Mouse (Mus musculus): ENCODE measurements around the gene Olfr1360. TPM values are rescaled to one million over a fixed set of nuclear protein-coding genes. Genes with fewer than 3 reads are reported as not detected.
A peak's percentile ranks its signal among the peaks of the same experiment; 100 is the strongest.
"Not testable (repeated sequence)": the region's sequence is repeated elsewhere in the genome, so short reads cannot be mapped to it uniquely, and the experiment has no call there.

The Olfr1360 gene
- total RNA-seq (2021) = not detected

GRCm38 (mm10) chr13:21677305-21677704 is at the start of gene Olfr1360:
Gene Olfr1360 (minus strand): TSS chr13:21677405.
- DNase-seq (ENCODE audit: low spot score) = no peak
- intact Hi-C loops (cut with DNase I) = no loop called here

DNA sequence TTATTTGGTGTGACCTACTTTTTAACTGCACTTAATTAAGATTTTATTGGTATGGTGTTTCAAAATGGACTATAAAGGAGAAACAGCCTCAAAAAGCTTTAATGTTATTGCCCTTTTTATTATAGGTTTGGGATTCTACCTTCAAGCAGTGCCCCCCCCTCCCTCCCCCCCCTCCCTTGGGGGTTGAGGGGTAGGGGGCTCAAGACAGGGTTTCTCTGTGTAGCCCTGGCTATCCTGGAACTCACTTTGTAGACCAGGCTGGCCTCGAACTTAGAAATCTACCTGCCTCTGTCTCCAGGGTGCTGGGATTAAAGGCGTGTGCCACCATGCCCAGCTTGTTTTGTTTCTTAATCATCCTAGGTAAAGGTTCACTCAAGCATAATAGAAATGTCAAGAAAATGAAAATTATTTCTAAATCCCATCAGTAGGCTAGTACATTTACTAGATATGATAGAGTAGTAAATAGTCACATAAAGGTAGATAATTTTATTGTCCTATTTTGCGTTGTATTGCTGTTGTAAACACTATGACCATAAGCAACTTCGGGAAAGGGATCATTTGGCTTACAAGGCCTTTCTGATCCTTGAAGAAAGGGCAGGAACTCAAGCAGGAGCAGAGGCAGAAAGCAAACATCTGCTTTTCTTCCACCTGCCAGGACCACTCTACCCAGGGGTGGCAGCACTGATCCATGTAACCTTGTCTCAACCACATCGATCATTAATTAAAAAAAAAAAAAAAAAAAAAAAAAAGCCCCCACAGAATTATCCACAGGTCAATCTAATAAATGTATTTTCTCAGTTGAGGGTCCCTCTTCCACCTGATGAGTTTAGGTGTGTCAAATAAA is 46.0 kb upstream of the Olfr1360 start:
- no peak for DNase-seq (ENCODE audit: low spot score)
- intact Hi-C loops (cut with DNase I) = no loop called here

DNA sequence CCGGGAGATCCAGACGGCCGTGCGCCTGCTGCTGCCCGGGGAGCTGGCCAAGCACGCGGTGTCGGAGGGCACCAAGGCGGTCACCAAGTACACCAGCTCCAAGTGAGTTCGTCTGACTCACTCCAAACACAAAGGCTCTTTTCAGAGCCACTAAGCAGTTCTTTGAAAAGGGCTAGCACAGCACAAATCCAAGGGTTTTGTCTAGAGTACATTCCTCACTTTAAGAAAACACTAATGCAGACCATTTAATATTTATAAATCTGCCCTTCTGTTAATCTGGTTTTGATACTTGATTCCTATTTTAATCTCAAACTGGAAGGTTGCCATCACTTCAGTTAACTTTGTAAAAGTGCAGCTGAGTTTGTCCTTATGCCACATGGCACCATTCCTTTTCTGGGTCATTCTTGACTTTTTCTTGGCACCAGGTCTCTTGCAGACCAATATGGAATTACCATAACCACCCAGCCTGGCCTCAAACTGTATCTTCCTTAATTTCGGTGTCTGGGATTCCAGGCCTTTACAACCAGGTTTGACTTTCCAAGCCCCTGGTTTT is 45.2 kb upstream of the Olfr1360 start:
- no peak for DNase-seq (ENCODE audit: low spot score)
- intact Hi-C loops (cut with DNase I) = no loop called here

GRCm38 (mm10) chr13:21721757-21722372 is 44.7 kb upstream of the Olfr1360 start, which contains the start of gene Hist1h2bm:
Gene Hist1h2bm (plus strand): TSS chr13:21722044.
- intact Hi-C loops (cut with DNase I) = not testable (repeated sequence)

GRCm38 (mm10) chr13:21721107-21721756 is 44.0 kb upstream of the Olfr1360 start:
- DNase-seq (ENCODE audit: low spot score); intact Hi-C loops (cut with DNase I): not testable (repeated sequence)

More at GRCm38 (mm10) chr13:21721757-21722372, 44.7 kb upstream of the Olfr1360 start, which contains the start of gene Hist1h2bm:
- DNase-seq (ENCODE audit: low spot score) = peak; percentile 30

DNA sequence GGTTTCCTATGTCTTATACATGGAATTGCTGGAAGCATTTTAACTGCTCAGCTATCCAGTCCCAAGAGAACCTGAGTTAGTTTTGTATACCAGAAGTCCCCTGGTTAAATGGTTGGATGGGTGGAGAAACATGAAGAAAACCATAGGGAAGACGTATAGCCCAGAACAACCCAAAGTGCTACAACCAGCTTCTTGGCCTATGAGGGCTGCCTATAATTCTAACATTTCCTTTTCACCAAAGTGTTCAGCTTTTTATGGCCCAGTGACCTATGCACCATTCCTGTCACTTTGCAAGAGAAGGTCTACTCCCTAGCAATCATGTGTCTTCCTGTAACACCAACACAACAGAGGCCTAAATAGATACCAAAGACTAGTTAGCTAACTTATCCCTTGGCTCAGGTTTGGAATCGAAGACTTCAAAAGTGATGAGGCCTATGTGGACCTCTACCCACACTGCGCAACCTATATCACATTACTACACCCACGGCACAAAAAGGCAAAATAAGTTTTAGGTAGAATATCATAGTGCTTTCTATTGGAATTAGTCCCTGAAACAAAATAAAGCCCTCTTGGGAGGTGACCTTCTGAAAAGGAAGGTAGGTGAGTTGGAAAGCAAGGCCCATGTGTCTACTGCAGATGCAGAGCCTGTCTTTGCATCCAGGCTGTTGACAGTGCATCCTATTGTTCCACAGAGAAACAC is 41.3 kb upstream of the Olfr1360 start:
- DNase-seq (ENCODE audit: low spot score) = no peak
- intact Hi-C loops (cut with DNase I) = loop anchor here (10.0 kb wide), 2 partner anchors 116 to 1966 kb away; partner anchors contain the start of genes Hist1h2ac, Hist1h2ap, Hist1h2bc and Hist1h2br

DNA sequence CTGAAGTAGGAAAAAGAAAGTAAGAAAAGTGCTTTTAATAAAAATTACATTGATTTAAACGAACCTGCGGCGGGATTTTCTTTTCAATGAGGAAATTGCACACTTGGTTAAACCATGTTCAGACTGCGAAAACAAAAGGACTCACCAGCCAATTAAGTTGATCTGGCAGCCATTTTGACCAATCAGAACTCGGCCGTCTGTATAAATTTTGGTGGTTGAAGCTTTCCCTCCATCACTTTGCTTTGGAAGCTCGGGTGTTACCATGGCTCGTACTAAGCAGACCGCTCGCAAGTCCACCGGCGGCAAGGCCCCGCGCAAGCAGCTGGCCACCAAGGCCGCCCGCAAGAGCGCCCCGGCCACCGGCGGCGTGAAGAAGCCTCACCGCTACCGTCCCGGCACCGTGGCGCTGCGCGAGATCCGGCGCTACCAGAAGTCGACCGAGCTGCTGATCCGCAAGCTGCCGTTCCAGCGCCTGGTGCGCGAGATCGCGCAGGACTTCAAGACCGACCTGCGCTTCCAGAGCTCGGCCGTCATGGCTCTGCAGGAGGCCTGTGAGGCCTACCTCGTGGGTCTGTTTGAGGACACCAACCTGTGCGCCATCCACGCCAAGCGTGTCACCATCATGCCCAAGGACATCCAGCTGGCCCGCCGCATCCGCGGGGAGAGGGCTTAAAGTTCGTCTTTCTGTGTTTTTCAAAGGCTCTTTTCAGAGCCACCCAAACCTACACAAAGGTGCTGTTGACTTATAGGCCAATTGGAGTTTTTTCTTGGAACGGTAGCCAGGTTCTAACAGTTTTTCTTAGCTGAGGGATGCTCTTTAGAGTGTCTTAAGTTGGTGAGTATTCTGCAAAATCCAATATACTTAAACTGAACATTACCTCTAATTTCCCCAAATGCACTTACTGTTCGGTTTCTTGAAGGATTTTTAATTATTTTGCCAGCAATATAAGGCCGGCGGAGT is 40.5 kb upstream of the Olfr1360 start, which contains the start of gene Hist1h3h:
Hist1h3h (plus strand) TSS at position 263 of the 961 bp plus-strand sequence.
- peak; percentile 69 for DNase-seq (ENCODE audit: low spot score)
- intact Hi-C loops (cut with DNase I) = loop anchor here (10.0 kb wide), 2 partner anchors 117 to 1967 kb away; partner anchors contain the start of genes Hist1h2ac, Hist1h2ap, Hist1h2bc and Hist1h2br

GRCm38 (mm10) chr13:21716540-21717391 is 39.6 kb upstream of the Olfr1360 start:
- intact Hi-C loops (cut with DNase I) = loop anchor here (10.0 kb wide), 2 partner anchors 118 to 1968 kb away; partner anchors contain the start of genes Hist1h2ac, Hist1h2ap, Hist1h2bc and Hist1h2br
- not testable (repeated sequence) for DNase-seq (ENCODE audit: low spot score)

- intact Hi-C loops (cut with DNase I) = loop anchor here (10.0 kb wide), 2 partner anchors 119 to 1969 kb away; partner anchors contain the start of genes Hist1h2ac, Hist1h2ap, Hist1h2bc and Hist1h2br
- peak; percentile 63 for DNase-seq (ENCODE audit: low spot score)
Observed at GRCm38 (mm10) chr13:21715864-21716539, 38.8 kb upstream of the Olfr1360 start, which contains the start of the genes Hist1h2bl and Hist1h2ai. Gene Hist1h2bl (minus strand): TSS chr13:21716143. Gene Hist1h2ai (plus strand): TSS chr13:21716422.

DNA sequence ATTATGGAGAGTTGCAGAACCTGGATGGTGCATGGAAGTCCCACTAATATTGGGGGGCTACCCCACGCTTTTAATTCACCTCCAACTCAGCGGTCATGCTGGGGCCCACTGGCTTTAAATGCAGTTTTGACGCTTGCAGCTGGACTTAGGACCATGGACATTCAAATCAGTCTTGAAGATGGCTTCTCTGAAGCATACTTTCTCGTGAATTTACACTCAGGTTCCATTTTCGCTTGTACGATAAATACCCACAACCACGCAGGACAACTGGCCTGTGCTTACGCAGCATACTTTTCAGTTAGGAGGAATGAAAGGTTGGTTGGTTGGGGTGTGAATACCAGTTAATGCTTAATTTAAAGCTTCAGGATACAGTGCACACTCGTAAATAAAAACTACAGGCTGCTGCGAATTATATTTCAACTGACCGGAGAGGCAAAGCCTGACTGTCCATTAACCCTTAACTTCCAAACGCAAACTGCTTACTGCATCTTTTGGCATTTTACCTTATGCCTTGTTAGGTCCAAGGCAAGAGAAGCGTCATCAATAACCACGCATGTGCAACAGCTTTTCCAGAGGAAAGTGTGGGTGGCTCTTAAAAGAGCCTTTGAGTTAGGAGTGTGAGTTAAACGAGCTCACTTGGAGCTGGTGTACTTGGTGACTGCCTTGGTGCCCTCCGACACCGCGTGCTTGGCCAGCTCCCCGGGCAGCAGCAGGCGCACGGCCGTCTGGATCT is 38.1 kb upstream of the Olfr1360 start:
- intact Hi-C loops (cut with DNase I) = loop anchor here (10.0 kb wide), 2 partner anchors 120 to 1970 kb away; partner anchors contain the start of genes Hist1h2ac, Hist1h2ap, Hist1h2bc and Hist1h2br
- no peak for DNase-seq (ENCODE audit: low spot score)

DNA sequence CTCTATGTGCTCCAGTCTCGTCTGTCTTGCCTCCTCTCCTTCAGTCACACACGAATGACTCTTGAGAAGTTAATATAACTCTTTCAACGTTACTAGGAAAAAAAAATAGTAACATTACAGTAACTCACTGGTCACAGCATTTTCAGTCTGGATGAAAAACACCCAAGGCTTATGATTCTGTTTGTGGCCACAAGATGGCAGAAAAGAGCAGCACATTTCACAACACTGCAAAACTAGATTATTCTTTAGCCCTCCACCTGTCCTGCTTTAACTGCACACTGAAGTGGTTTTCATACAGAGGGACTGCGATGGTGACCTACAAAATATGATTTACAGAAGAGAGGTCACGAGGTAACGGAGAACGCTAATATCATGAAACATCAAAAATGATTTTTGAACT is 37.5 kb upstream of the Olfr1360 start:
- intact Hi-C loops (cut with DNase I) = loop anchor here (1.0 to 10.0 kb wide), 9 partner anchors 20 to 1970 kb away; partner anchors contain the start of genes Hist1h2ac, Hist1h2af, Hist1h2ap and Hist1h2bc
- no peak for DNase-seq (ENCODE audit: low spot score)

DNA sequence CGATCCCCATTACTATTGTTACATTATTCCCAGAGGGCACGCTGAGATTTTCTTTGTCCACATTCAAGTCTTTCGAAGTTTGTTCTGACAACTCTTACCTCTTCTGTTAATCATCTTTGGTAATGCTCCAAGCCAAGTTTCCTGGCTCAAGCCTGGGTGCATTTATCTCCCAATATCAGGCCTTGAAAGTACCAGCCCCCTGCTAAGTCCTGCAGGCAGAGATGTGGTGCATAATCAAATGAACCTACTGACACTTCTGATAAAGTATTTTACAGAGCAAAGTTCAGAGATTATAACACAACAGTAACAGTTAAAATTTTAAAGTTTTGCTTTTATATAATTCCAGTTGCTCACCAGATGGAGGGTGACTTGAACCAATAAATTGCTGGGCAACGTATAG is 34.5 kb upstream of the Olfr1360 start:
- intact Hi-C loops (cut with DNase I) = loop anchor here (5.0 to 10.0 kb wide), 8 partner anchors 123 to 1973 kb away; partner anchors contain the start of genes Hist1h2ac, Hist1h2af, Hist1h2ap and Hist1h2bc
- DNase-seq (ENCODE audit: low spot score) = no peak

GRCm38 (mm10) chr13:21710821-21711525 is 33.8 kb upstream of the Olfr1360 start:
- intact Hi-C loops (cut with DNase I) = loop anchor here (5.0 to 10.0 kb wide), 8 partner anchors 124 to 1974 kb away; partner anchors contain the start of genes Hist1h2ac, Hist1h2af, Hist1h2ap and Hist1h2bc
- DNase-seq (ENCODE audit: low spot score) = peak; percentile 38

DNA sequence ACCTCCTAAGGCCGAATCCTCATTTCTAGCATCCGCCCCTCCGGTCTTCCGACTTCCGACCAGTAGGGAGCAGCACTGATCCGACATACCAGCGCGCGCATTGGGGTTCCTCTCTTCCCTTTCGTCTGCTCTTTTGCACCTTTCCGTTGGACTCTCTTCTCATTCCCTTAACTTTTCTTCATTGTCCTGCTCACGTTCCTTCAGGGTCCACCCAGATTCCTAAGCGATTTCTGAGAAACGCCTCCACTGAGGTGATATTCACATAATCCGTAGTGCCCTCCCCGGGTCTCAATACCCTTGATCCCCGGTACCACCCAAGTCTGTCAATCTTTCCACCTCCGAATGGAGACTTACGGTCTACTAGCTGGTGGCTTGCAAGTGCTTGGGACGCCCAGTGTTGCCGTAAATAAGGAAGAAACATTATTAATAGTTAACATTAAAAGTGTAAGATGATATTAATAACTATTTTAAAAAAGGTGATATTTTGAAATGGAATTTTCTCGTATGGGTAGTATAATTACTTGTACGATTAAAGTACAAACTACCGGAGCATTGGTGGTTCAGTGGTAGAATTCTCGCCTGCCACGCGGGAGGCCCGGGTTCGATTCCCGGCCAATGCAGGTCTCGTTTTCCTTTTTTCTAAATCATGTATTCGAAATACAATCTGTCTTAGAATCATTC is 33.0 kb upstream of the Olfr1360 start:
- intact Hi-C loops (cut with DNase I) = loop anchor here (5.0 to 10.0 kb wide), 8 partner anchors 125 to 1975 kb away; partner anchors contain the start of genes Hist1h2ac, Hist1h2af, Hist1h2ap and Hist1h2bc
- DNase-seq (ENCODE audit: low spot score) = peak; percentile 68
